Mouse (Mus musculus) neural tube, embryonic 11.5 days (tissue): ENCODE measurements around the gene Sema4d. TPM values are rescaled to one million over a fixed set of nuclear protein-coding genes. Genes with fewer than 3 reads are reported as not detected.
A peak's percentile ranks its signal among the peaks of the same experiment; 100 is the strongest.

Experiments used
- ATAC-seq: fragments of 200-750 bp; cut with Nextera tagmentation; 2 replicates; pipeline ENCODE4 v1.8.0; 2017; ENCODE audit warnings: moderate number of reproducible peaks, mild to moderate bottlenecking, moderate TSS enrichment, moderate library complexity; ENCODE audit not compliant: insufficient read depth, low FRiP score, low TSS enrichment
- DNase-seq: peaks from one replicate; pipeline ENCODE4 v3.0.0-alpha.2; 2015; ENCODE audit warnings: low spot score
- H3K27ac ChIP-seq: fragments of 300-500 bp; sonication (generic); 2 replicates; pipeline ENCODE4 v1.5.1; 2014; ENCODE audit warnings: low read depth, mild to moderate bottlenecking, low read length
- H3K27me3 ChIP-seq: fragments of 300-500 bp; sonication (generic); 2 replicates; pipeline ENCODE4 v1.6.1; 2014; ENCODE audit warnings: mild to moderate bottlenecking, low read length, mixed read lengths; ENCODE audit not compliant: control insufficient read depth, insufficient read depth
- H3K36me3 ChIP-seq: fragments of 300-500 bp; sonication (generic); 2 replicates; pipeline ENCODE4 v1.6.1; 2014; ENCODE audit warnings: mild to moderate bottlenecking, low read length, moderate library complexity, mixed read lengths; ENCODE audit not compliant: control insufficient read depth, insufficient read depth
- H3K4me1 ChIP-seq: fragments of 300-500 bp; sonication (generic); 2 replicates; pipeline ENCODE4 v1.6.1; 2014; ENCODE audit warnings: low read length, mixed read lengths; ENCODE audit not compliant: control insufficient read depth, insufficient read depth
- H3K4me2 ChIP-seq: fragments of 300-500 bp; sonication (generic); 2 replicates; pipeline ENCODE4 v1.6.1; 2014; ENCODE audit warnings: low read depth, mild to moderate bottlenecking, moderate library complexity
- H3K4me3 ChIP-seq: fragments of 300-500 bp; sonication (generic); 2 replicates; pipeline ENCODE4 v1.5.1; 2014; ENCODE audit warnings: low read depth, low read length
- H3K9ac ChIP-seq: fragments of 300-500 bp; sonication (generic); 2 replicates; pipeline ENCODE4 v1.6.1; 2014; ENCODE audit warnings: mild to moderate bottlenecking, low read length
- H3K9me3 ChIP-seq: fragments of 300-500 bp; sonication (generic); 2 replicates; pipeline ENCODE4 v1.6.1; 2016; ENCODE audit warnings: low read length; ENCODE audit not compliant: control insufficient read depth
- WGBS: fragments of 180-500 bp; shearing (Covaris S2); extraction: QIAGEN DNeasy Blood & Tissue Kit; methylation state at CpG from one replicate; pipeline ENCODE4 v1.1.7; 2014; 5-methylcytosine and 5-hydroxymethylcytosine counted together
- polyA plus RNA-seq: library from polyadenylated mRNA; unstranded; fragments of >200 nt; fragmentation: Nextera tagmentation; extraction: Ambion mirVana; gene quantifications from 2 replicates; pipeline ENCODE4 v1.2.1, GENCODE M21; 2014

Gene Sema4d
- polyA plus RNA-seq, 1 experiment from 2014 or later = 6.7 TPM

GRCm38 (mm10) chr13:51777738-51778274, 15.7 kb downstream of the Sema4d start:
- peak overlapping the region; percentile 49; the same call in 1 of the 2 replicates for H3K27ac ChIP-seq
- 57% methylated on average over 6 of the region's 6 CpGs for WGBS

DNA sequence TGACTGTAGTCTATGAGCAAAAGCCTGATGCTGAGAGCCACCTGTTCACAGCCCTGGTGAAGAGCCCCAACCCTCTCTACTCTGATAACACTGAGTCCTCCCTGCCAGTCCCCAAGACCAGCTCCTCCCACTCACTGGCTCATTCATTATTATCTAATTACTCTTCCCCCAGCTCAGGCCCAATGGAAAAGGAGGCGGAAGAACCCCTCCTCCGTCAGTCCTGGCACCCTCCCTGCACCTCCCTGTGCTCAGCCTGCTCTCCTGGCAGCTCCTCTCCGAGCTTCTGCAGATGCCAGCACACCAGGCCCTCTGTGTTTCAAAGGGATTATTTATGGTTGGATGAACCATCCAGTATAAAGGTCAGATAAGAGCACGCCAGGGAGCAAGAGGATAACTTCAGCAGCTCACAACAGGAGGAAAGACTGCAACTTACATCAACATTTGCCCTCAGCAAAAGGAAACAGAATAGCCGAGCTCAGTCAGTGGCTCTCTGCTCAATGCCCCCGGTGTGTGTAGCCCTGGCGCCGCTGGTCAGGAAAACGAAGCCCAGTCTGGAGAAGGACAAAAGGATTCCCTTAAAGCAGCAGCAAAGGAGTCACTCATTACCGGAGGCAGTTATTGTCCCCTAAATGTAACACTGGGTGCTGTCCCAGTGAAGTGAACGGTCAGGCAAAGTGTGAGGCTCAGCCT, 16.4 kb downstream of the Sema4d start:
- no peaks in the 10 kb centered on the region for H3K36me3 ChIP-seq
- H3K27me3 ChIP-seq = no peaks in the 10 kb centered on the region
- WGBS = 16% methylated on average over 11 of the region's 11 CpGs
- H3K9me3 ChIP-seq = no peaks in the 10 kb centered on the region
- H3K4me1 ChIP-seq = peaks cover 5% of the 10 kb centered on the region
- H3K4me3 ChIP-seq = no peak overlapping the region
- peak overlapping the region; percentile 49; the same call in 1 of the 2 replicates for H3K27ac ChIP-seq
- H3K4me2 ChIP-seq = no peak overlapping the region
- no peak for ATAC-seq
- no peak overlapping the region for H3K9ac ChIP-seq
- no peak for DNase-seq

More at GRCm38 (mm10) chr13:51777738-51778274, 15.7 kb downstream of the Sema4d start:
- H3K4me2 ChIP-seq = no peak overlapping the region
- peaks cover 5% of the 10 kb centered on the region for H3K4me1 ChIP-seq
- H3K36me3 ChIP-seq = no peaks in the 10 kb centered on the region
- DNase-seq (no peak), ATAC-seq (no peak)
- no peaks in the 10 kb centered on the region for H3K27me3 ChIP-seq
- H3K4me3 ChIP-seq = no peak overlapping the region
- no peak overlapping the region for H3K9ac ChIP-seq
- H3K9me3 ChIP-seq = no peaks in the 10 kb centered on the region

GRCm38 (mm10) chr13:51776160-51776737, 17.3 kb downstream of the Sema4d start:
- ATAC-seq = no peak
- Histone ChIP-seq H3K27ac (no peak overlapping the region), H3K4me1 (peaks cover 5% of the 10 kb centered on the region), H3K9ac (no peak overlapping the region), H3K36me3 (no peaks in the 10 kb centered on the region), H3K4me3 (no peak overlapping the region), H3K9me3 (no peaks in the 10 kb centered on the region), H3K27me3 (no peaks in the 10 kb centered on the region), H3K4me2 (no peak overlapping the region)
- DNase-seq = no peak
- WGBS = 89% methylated on average over 6 of the region's 6 CpGs

- ATAC-seq = no peak
- H3K4me3 ChIP-seq = no peak overlapping the region
- H3K9ac ChIP-seq = no peak overlapping the region
- no peaks in the 10 kb centered on the region for H3K9me3 ChIP-seq
- no peaks in the 10 kb centered on the region; the same call in 1 of the 2 replicates for H3K4me1 ChIP-seq
- H3K27ac ChIP-seq = no peak overlapping the region
- no peak overlapping the region for H3K4me2 ChIP-seq
- H3K27me3 ChIP-seq = no peaks in the 10 kb centered on the region
- H3K36me3 ChIP-seq = no peaks in the 10 kb centered on the region
- no peak for DNase-seq
- WGBS = 81% methylated on average over 10 of the region's 10 CpGs
Measured at GRCm38 (mm10) chr13:51771802-51772206, 21.7 kb downstream of the Sema4d start.

- no peak overlapping the region for H3K9ac ChIP-seq
- 92% methylated on average over 14 of the region's 14 CpGs for WGBS
- no peak for ATAC-seq
Measured at GRCm38 (mm10) chr13:51770647-51771427, 22.7 kb downstream of the Sema4d start.

DNA sequence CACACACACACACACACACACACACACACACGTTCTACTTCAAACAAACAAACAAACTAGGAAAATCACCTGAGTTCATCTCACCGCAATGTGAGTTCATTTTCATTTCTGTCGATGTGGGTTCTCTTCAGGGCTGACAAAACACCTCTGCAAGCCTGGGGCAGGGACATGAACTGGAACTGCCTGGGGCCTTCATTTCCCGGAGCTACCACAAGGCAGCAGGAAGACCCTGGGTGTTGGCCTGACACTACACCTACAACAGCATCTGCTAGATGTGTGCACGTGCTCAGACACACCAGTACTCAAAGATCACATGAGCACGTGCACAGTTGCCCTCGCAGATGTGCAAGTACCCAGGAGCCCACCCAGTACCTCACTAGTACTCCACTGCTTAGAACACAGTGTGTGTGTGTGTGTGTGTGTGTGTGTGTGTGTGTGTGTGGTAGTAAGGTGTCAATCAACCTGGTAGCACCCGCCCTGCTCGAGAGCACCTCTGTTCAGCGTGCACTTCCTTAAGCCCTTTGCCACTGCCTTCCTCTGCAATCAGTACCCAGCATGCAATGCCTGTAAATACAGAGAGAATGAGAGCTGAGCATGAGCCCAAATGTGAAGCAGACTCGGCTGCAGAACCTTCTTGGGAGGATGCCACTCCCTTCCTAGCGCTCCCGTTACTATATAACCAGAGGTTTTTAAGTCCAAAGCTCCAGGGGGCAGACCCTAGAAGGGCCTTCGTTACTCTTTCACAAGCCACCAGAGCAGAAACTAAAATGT, 25.4 kb downstream of the Sema4d start:
- H3K27me3 ChIP-seq = no peaks in the 10 kb centered on the region
- no peak overlapping the region for H3K9ac ChIP-seq
- DNase-seq (no peak), ATAC-seq (no peak)
- H3K4me3 ChIP-seq = no peak overlapping the region
- H3K9me3 ChIP-seq = no peaks in the 10 kb centered on the region
- 79% methylated on average over 14 of the region's 14 CpGs for WGBS
- no peaks in the 10 kb centered on the region for H3K36me3 ChIP-seq
- H3K4me1 ChIP-seq = no peaks in the 10 kb centered on the region
- H3K4me2 ChIP-seq = no peak overlapping the region
- H3K27ac ChIP-seq = no peak overlapping the region

More at GRCm38 (mm10) chr13:51770647-51771427, 22.7 kb downstream of the Sema4d start:
- Histone ChIP-seq H3K4me1 (no peaks in the 10 kb centered on the region), H3K4me3 (no peak overlapping the region), H3K9me3 (no peaks in the 10 kb centered on the region), H3K27ac (no peak overlapping the region), H3K36me3 (no peaks in the 10 kb centered on the region), H3K4me2 (no peak overlapping the region), H3K27me3 (no peaks in the 10 kb centered on the region)
- no peak for DNase-seq

- ATAC-seq (no peak), DNase-seq (no peak)
- no peaks in the 10 kb centered on the region for H3K27me3 ChIP-seq
- no peaks in the 10 kb centered on the region for H3K36me3 ChIP-seq
- 83% methylated on average over 8 of the region's 8 CpGs for WGBS
- no peak overlapping the region for H3K27ac ChIP-seq
- H3K4me2 ChIP-seq = no peak overlapping the region
- no peak overlapping the region for H3K4me3 ChIP-seq
- H3K4me1 ChIP-seq = no peaks in the 10 kb centered on the region
- no peak overlapping the region for H3K9ac ChIP-seq
- H3K9me3 ChIP-seq = no peaks in the 10 kb centered on the region
Measured at GRCm38 (mm10) chr13:51767513-51767912, 26.0 kb downstream of the Sema4d start.

DNA sequence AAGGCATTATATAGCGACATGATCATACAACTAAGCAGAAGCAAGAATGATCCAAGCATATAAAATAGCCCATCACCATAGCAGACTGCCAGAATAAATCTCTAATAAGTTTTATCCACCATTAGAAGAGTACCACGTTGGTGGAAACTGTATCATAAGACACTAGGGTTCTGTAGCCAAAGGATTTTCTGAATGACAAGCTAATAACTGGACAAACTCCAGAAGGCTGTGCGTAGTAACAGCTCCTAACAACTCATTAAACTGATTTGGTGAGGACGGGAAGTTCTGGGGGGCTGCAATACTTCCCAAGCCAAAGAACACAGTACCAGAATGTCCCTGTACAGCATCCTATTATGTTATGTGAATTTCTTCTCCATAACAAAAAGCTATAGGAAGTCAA, 26.8 kb downstream of the Sema4d start:
- no peaks in the 10 kb centered on the region for H3K36me3 ChIP-seq
- H3K27me3 ChIP-seq = no peaks in the 10 kb centered on the region
- H3K9ac ChIP-seq = no peak overlapping the region
- H3K4me3 ChIP-seq = no peak overlapping the region
- no peak overlapping the region for H3K27ac ChIP-seq
- no peak overlapping the region for H3K4me2 ChIP-seq
- 89% methylated on average over 4 of the region's 4 CpGs for WGBS
- ATAC-seq (no peak), DNase-seq (no peak)
- H3K4me1 ChIP-seq = no peaks in the 10 kb centered on the region
- no peaks in the 10 kb centered on the region for H3K9me3 ChIP-seq
